Mouse (Mus musculus) spleen, postnatal 36 days (tissue): ENCODE results near the gene Egflam.

Source experiments
- DNase-seq, 2 experiments: peaks; one replicate each; pipeline ENCODE4 v3.0.0; 2022; ENCODE audit warnings: low spot score in 2 of 2, mixed read lengths in 1 of 2

Egflam gene

DNA sequence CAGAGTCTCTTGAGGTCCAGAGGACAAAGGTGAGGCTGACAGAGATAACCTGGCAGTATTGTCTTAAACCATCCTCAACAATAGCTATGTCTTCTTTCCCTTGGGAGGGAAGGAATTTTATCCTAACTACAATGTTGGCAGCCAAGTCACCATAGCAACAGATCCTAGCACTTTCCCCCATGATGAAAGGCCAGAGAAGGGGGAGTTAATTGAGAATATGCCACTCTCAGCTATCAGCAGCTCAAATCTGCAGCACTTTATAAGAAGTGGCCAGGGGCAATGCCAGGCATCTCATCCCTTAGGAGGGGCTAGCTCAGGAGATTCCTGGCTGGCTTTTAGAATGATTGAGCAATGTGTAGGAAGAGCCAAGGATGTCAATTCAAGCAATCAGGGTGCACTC lies 105.3 kb downstream of the Egflam start:
- DNase-seq = no peak

GRCm38 (mm10) chr15:7290003-7290402 lies 108.2 kb downstream of the Egflam start:
- DNase-seq = no peak

DNA sequence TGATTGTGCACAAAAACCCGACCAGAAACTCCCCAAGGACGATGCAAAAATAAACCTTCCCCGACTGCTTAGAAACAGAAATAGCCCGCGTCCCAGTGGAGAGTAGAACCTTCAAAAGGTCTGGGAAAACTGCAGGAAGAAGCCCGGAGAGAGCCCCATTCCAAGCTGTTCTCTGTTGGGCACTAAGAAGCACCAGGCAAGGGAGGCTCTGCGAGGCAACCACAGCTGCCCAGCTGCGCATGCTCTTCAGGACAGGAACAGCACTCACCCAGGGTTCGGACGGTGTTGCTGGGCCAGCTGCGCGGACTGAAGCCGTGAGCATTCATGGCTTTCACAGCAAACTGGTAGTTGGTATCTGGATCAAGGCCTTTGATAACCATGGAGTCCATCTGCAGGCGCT lies 108.7 kb downstream of the Egflam start:
- no peak for DNase-seq

DNA sequence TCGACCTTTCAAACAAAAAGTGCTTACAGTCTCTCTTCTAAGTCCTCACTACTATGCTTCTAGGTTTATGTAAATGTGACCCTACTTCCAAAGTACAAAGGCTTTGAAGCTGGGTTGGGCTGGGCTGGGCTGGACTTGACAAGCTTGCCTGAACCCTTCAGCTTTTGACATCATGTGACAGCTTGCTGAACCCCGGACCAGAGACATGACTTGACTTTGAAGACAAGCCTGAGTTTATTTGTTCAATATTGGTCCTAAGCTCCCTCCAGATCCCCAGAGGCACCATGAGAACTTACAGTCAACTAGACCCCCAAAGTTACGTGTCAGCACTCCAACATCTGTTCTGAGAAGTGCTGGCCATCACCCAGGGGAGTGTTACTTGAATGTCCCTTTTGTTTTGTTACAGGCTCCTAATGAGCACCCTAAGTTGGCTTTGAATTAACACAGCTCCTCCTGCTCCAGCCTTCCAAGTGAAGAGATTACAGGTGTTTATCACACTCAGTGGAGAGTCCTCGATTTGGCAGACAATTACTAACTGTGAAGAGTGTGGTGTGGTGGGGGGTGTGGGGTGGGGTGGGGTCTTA lies 109.3 kb downstream of the Egflam start:
- DNase-seq = no peak

DNA sequence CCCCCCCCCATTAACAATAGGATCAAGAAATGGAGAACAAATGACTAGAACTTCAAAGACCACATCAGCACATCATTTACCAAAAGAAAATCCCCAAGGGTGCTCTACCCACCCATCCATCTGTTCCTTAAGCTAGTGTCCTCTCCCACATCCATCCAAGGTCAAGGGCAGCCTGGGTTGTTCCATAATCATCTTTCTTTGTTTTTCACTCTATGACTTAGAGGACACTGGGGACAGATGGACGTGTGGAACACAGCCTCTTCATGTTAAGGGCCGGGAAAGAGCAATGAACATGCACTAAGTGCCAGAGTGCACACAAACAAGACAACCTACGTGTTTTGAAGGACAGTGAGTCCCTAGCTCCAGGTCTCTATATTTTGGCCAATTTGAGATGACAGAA lies 110.3 kb downstream of the Egflam start:
- no peak for DNase-seq

GRCm38 (mm10) chr15:7281579-7281978 lies 116.6 kb downstream of the Egflam start:
- no peak for DNase-seq

GRCm38 (mm10) chr15:7263822-7264221 lies 134.4 kb downstream of the Egflam start:
- DNase-seq = peak; percentile 32 to 36

DNA sequence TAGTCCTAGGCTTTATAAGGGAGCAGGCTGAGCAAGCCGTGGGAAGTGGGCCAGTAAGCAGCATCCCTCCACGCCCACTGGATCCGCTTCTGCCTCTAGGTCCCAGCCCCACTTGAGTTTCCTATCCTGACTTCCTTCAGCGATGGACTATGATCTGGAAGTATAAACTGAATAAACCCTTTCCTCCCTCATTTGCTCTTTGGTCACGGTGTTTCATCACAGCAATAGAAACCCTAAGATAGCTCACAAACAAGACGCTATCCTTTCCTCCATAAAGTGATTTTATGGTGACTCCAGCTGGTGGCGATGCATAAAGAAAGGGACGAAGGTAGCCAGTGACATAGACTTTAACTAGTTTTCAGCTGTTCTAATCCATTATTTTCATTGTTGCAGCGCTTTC lies 134.9 kb downstream of the Egflam start:
- no peak for DNase-seq

GRCm38 (mm10) chr15:7261371-7261770 lies 136.8 kb downstream of the Egflam start:
- DNase-seq = no peak

DNA sequence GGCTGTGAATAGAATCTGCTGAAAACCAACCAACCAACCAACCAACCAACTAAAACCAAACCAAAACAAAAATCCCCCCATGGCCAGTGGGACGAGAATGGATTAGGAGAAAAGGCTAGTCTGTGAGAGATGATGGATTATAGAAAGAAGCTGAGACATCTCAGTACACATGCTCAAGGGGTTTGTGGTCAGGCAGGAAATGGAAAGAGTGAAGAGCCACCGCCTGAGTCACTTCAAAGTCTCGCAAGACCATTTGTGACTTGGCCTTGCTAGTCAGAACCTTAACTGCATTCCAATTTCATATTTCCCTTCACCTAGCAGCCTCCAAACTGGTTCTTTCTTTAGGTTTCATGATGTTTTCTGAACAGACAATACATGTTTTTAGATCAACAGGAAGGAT lies 141.6 kb downstream of the Egflam start:
- no peak for DNase-seq

DNA sequence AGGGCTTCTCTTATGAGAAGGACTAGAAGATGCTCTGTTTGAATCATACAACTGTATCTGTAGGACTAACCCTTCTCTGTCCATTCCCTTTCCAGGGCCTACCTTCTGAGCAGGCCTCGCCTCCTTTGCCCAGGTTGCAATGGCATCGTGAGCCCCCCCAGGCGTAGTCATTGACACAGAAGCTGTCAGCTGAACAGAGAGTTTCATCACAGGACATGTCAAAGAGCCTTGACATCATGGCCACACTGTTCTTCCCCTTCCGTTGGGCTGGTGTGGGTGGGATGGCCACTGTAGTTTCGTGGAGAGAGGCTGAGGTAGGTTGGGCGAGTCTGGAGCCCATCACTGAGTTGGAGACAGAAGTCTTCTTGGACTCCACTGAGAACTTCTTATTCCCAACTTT lies 144.9 kb downstream of the Egflam start:
- no peak for DNase-seq

DNA sequence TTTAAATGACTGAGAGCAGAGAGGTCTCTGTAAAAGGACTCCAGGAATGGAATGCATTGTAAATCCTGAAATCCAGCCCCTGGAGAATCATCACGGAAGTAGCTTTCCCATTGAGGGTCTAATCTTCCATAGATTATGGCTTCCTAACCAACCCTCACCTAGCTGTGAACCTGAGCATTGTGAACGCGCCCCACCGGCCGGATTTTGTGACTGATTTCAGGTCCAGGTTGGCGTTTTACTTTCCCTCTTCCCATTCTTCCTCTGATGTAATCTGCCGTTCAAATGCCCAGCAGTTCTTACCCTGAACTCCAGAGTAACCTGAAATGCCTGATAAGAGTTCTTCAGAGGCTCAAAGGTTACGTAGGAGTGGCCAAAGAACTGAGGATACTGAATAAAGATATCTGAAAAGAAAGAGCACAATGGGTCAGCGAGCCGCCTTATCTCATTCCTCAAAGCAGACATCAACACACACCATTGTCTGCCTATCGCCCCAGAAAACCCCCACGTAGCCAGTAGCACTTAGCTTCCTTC lies 146.0 kb downstream of the Egflam start:
- no peak for DNase-seq

DNA sequence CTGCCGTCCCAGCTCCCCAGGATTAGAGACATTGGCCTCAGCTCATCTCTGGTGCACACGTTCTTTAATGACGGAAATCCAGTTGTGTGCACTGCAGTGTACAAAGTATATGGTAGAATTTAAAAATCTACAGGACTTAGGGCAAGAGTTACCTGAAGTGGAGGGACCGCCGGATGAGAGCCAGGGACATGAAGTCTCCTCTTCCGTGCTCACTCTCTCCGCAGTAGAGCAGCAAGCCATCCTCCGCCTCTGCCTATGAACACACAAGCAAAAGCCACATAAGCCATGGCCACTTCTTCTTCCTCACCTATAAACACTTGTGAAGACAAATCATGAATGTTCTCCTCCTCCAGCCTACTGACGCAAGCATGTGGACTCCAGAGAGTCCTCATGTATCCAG lies 147.2 kb downstream of the Egflam start:
- no peak for DNase-seq

DNA sequence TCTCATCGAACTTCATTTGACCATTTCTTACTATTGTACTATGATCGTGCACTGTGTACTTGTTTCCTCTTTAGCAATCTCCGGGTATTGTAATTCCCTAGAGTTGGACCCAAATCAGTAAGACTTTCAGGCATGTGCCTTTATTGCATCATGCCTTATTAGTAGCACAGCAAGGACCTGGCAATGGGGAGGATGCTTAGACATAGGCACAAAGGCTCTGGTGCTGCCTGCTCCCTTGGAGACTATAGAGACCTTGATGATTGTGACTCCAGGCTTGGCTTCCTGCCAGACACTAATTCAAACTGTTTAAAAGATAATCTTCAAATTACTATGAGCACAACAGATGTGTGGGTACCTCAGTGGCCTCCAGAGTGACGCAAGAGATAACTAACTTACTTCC lies 149.0 kb downstream of the Egflam start:
- no peak for DNase-seq

- no peak for DNase-seq
Measured at GRCm38 (mm10) chr15:7247321-7247720, 150.9 kb downstream of the Egflam start.

GRCm38 (mm10) chr15:7242161-7242850 lies 155.9 kb downstream of the Egflam start:
- DNase-seq = peak in 1 of 2 experiments; percentile 3

GRCm38 (mm10) chr15:7240950-7241349 lies 157.2 kb downstream of the Egflam start:
- no peak for DNase-seq

- no peak for DNase-seq
Measured at GRCm38 (mm10) chr15:7239904-7240303, 158.3 kb downstream of the Egflam start.

- no peak for DNase-seq
Measured at GRCm38 (mm10) chr15:7233393-7234090, 164.7 kb downstream of the Egflam start.

DNA sequence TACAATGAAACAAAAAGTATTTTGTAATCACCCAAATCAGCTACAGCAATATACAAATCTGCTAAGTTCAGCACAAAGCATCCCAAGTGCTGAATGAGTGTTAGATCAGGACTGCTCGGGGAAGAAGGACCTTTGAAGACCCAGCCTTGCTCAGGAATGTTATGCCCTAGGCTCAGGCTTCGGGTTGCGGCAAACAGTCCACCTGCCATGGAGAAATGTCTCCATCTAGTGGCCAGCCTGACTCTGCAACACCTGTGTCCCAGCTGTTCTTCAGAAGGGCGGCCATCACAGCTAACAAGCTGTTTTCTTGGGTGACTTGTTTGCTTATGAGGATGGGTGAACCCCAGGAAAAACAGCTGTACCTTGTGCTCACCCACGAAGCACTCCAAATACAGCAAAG lies 172.0 kb downstream of the Egflam start:
- DNase-seq = peak; percentile 53 to 57

DNA sequence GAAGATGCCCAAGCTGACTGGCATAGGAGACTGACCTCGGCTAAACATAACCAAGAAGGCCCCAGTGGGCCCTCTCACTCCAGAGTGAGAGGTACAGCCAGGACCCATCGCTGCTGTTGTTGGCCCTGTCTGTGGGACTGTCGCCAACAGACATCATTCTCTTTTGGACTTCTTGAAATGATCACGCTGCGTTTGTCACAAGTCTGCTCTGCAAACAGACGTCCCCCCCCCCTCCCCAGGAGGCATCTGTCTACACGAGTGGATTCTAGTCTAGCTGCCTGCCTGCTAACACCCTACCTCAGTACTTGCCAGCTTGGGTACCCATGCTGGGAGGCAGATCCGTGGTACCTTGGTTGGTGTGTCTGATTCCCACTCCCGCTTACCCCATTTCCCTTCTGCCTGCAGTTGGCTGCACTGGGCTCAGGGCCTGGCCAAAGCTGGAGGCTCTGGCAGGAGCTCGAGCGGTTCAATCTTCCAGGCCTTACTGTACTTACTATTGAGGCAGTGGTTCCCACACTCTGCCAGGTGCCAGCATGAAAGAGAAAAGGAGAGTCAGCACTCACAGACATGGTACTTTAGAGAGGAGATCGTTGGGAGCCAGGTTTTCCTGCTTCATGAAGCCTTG lies 173.9 kb downstream of the Egflam start:
- DNase-seq = no peak

GRCm38 (mm10) chr15:7222809-7223208 lies 175.4 kb downstream of the Egflam start:
- no peak for DNase-seq

DNA sequence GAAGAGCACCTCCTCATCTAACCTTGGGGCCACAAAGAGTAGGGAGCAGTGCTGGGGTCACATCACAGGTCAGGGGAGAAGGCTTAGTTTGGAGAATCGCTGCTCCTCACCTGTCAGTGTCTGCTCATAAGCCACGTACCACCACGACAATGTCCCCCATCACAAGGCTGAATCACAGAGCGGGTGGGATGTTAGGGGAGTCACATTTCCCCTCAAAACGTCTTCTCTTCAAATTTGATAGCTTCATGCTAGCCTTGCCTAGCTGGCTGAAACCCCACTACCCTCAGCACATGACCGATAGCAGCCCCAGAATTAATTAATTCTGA lies 181.0 kb downstream of the Egflam start:
- no peak for DNase-seq
